Mouse (Mus musculus) frontal cortex, postnatal 25 days (tissue): ENCODE results near the gene Abca3.
"Not testable (repeated sequence)": the region's sequence is repeated elsewhere in the genome, so short reads cannot be mapped to it uniquely, and the experiment has no call there.

Source experiments
- DNase-seq, 2 experiments: peaks; one replicate each; pipeline ENCODE4 v3.0.0; 2022; ENCODE audit warnings: low spot score in 2 of 2

Gene Abca3

GRCm38 (mm10) chr17:24383789-24384188 lies 32.0 kb downstream of the Abca3 start:
- DNase-seq = no peak

GRCm38 (mm10) chr17:24388711-24389110 lies 37.0 kb downstream of the Abca3 start:
- no peak for DNase-seq

GRCm38 (mm10) chr17:24389865-24390264 lies 38.1 kb downstream of the Abca3 start:
- peak in 1 of 2 experiments; percentile 34 for DNase-seq

- no peak for DNase-seq
Observed at GRCm38 (mm10) chr17:24391149-24391548, 39.4 kb downstream of the Abca3 start.

DNA sequence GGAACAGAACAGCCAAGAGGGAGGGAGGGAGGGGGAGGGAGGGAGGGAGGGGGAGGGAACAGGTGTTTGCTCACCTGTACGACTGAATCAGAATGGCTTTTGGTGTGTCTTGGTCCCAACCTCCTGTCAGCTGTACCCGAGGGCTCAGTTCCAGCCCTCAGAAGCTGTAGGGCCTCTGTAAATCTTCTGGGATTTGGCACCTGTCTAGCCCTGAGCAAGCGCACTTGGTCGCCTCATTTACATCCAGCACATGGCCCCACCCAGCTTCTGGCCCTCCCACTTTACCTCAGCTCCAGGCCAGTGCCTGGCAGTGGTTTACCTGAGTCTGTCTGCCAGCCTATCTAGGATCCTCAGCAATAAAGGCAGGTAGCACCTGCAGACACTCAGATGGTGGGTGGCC lies 41.8 kb downstream of the Abca3 start:
- no peak for DNase-seq

- no peak for DNase-seq
Observed at GRCm38 (mm10) chr17:24394456-24394855, 42.7 kb downstream of the Abca3 start.

DNA sequence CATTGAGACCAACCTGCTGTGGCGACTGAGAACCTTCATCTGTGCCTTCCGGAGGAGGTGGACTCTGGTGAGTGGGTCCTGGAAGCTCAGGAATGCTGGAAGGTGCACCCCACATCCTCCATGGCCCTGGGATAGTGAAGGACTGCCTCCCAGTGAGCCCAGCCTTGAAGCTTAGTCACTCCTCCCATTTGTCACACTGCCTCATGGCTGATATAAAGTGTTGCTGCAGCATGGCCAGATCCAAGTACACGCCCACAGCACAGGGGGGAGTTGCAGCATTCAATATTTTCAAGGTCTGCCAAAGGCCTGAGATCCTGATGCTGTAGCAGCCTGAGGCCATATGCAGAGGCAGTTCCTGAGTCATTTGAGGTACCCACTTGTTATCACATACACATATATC lies 50.6 kb downstream of the Abca3 start:
- DNase-seq = no peak

- DNase-seq = no peak
Observed at GRCm38 (mm10) chr17:24407116-24407803, 55.5 kb downstream of the Abca3 start.

- no peak for DNase-seq
Observed at GRCm38 (mm10) chr17:24413557-24414211, 61.9 kb downstream of the Abca3 start.

DNA sequence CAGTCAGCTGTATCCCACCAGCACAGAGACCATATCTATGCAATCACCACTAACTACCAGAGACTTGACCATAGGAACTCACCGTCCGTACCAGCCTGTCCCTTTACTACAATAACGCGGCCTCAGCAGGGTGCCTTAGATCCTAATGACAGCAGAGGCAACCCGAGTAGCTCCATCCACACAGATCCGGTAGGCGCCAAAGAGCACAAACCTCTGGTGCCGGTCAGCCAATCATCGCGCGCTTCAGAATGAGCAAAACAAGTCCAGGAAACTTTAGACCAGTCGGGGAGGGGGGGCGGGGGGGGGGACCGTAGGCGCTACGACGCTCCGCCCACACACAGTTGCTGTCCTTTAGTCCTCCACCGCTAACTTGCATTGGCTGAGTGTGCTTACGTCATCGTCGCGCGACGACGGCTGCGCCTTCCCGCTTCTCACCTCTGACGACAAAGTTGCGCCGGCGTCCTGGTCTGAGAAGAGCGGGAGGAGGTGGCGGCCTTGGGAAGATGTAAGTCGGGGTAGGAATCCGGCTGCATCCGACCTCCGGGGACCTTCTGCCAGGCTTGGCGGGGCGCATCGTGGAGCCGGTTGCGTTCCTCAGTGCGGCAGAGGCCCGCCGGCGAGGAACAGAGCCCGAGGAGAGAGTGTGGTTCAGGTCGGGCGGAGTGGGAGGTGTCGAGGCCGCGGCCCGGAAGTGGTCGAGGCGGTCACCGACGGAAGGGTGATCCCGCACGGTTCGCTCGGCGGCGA lies 62.7 kb downstream of the Abca3 start, which contains the start of gene Rnps1:
Rnps1 (plus strand) TSS at position 336 of the 747 bp plus-strand sequence.
- DNase-seq = peak; percentile 79 to 86

GRCm38 (mm10) chr17:24415011-24415410 lies 63.3 kb downstream of the Abca3 start:
- no peak for DNase-seq

- no peak for DNase-seq
Observed at GRCm38 (mm10) chr17:24416051-24416652, 64.4 kb downstream of the Abca3 start.

GRCm38 (mm10) chr17:24423114-24423513 lies 71.4 kb downstream of the Abca3 start:
- DNase-seq = no peak

- DNase-seq = no peak
Observed at GRCm38 (mm10) chr17:24424489-24424888, 72.7 kb downstream of the Abca3 start.

DNA sequence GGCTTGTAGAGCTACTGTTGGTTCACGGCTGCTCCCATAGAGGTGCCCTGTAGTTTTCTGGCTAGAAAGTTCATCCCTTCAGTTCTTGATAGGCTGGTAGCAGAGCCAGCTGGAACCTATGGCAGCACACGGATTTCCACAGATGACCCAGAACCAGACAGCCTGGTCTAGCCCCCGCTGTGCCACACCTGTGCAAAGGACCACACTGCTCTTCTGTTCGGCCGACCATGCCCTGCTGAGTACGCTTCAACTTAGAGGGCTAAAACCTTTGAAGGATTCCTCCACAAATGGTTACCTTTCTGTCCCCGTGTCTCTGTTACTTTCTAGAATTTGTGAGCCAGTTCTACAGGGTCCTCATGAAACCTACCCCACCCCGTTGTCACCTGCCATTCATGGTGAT lies 73.6 kb downstream of the Abca3 start:
- not testable (repeated sequence) for DNase-seq

- DNase-seq = no peak
Observed at GRCm38 (mm10) chr17:24425905-24426304, 74.2 kb downstream of the Abca3 start.

DNA sequence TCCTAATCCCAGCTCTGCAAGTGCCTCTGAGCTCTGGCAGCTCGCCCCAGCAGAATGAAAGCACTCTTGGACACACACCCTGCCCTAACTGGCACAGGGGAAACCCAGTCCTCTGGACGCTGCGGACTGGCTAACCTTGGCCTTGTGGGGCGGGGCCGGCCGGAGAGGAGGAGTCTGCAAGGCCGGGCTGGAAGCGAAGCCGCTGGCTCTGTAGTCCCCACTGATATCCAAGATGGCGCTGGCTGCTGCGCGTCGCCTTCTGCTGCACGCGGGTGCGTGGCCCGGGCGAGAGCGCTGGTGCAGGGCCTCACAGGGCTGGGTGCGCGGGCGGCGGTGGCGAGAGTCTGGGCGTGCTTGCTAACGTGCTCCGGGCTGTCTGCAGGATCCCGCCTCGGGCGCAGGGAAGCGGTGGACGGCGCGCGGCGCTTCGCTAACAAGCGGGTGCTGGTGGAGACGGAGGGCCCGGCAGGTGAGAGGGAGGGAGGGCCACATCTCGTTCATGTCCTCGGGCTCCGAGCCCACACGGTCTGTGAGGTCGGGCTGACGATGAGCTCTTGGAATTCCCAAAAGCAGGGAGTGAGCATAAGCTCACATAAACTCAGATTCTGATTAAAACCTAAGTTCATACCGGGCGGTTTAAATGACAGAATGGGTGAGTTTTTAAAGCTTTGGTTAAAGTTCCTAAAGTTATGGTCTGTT lies 74.9 kb downstream of the Abca3 start, which contains the start of gene Eci1:
Eci1 (plus strand) TSS at position 171 of the 699 bp plus-strand sequence.
- DNase-seq = peak; percentile 74 to 76

- DNase-seq = no peak
Observed at GRCm38 (mm10) chr17:24427170-24427557, 75.4 kb downstream of the Abca3 start.

GRCm38 (mm10) chr17:24429201-24429983 lies 77.6 kb downstream of the Abca3 start:
- no peak for DNase-seq

GRCm38 (mm10) chr17:24437016-24437415 lies 85.3 kb downstream of the Abca3 start:
- no peak for DNase-seq

DNA sequence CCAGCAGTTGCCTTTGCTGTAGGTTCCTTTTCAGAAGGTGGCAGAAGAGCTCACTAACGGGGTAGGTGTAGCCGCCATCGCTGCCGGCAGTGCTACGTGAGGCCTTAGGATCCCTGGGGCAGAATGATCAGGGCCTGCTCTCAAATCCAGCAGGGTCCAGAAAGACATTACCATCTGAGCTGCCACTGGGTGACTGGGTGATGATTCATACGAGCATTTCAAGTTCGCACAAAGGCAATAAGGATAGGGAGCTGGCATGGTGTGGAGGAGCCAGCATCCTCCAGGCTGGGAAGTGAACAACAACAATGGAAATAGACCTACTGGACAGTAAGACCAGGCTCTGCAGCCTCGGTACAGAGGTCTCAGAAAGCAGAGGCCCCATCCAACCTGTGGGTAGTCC lies 88.6 kb downstream of the Abca3 start:
- DNase-seq = no peak
